Mouse (Mus musculus) liver, embryonic 12.5 days (tissue): ENCODE data around the gene Arhgef3. TPM values are rescaled to one million over a fixed set of nuclear protein-coding genes. Genes with fewer than 3 reads are reported as not detected.
"Not testable (repeated sequence)": the region's sequence is repeated elsewhere in the genome, so short reads cannot be mapped to it uniquely, and the experiment has no call there.

Experiments used
- ATAC-seq: fragments of 200-750 bp; cut with Nextera tagmentation; 2 replicates; pipeline ENCODE4 v1.8.0; 2017; ENCODE audit warnings: moderate number of reproducible peaks, mild to moderate bottlenecking, moderate library complexity
- H3K27ac ChIP-seq: fragments of 300-500 bp; sonication (generic); 2 replicates; pipeline ENCODE4 v1.5.1; 2016; ENCODE audit warnings: mild to moderate bottlenecking
- H3K27me3 ChIP-seq: fragments of 300-500 bp; sonication (generic); replicated peaks from 2 replicates; pipeline ENCODE4 v1.6.1; 2016; ENCODE audit warnings: mild to moderate bottlenecking, moderate library complexity
- H3K36me3 ChIP-seq: fragments of 300-500 bp; sonication (generic); 2 replicates; pipeline ENCODE4 v1.6.1; 2016; ENCODE audit warnings: mild to moderate bottlenecking, moderate library complexity
- H3K4me1 ChIP-seq: fragments of 300-500 bp; sonication (generic); 2 replicates; pipeline ENCODE4 v1.6.1; 2016
- H3K4me2 ChIP-seq: fragments of 300-500 bp; sonication (generic); 2 replicates; pipeline ENCODE4 v1.6.1; 2016; ENCODE audit warnings: mild to moderate bottlenecking, moderate library complexity
- H3K4me3 ChIP-seq: fragments of 300-500 bp; sonication (generic); 2 replicates; pipeline ENCODE4 v1.5.1; 2016; ENCODE audit warnings: mild to moderate bottlenecking, moderate library complexity
- H3K9ac ChIP-seq: fragments of 300-500 bp; sonication (generic); 2 replicates; pipeline ENCODE4 v1.6.1; 2016; ENCODE audit warnings: mild to moderate bottlenecking, moderate library complexity
- H3K9me3 ChIP-seq: fragments of 300-500 bp; sonication (generic); replicated peaks from 2 replicates; pipeline ENCODE4 v1.6.1; 2016; ENCODE audit warnings: mild to moderate bottlenecking, moderate library complexity
- WGBS: fragments of 180-500 bp; shearing (Covaris S2); methylation state at CpG from one replicate; pipeline ENCODE4 v1.1.7; 2016; ENCODE audit not compliant: insufficient replicate concordance; 5-methylcytosine and 5-hydroxymethylcytosine counted together
- polyA plus RNA-seq: library from polyadenylated mRNA; unstranded; fragments of >200 nt; fragmentation: Nextera tagmentation; extraction: Ambion mirVana; gene quantifications from 2 replicates; pipeline ENCODE4 v1.2.1, GENCODE M21; 2016

Arhgef3 gene
- polyA plus RNA-seq, 1 experiment from 2014 or later, result 5.6 TPM

GRCm38 (mm10) chr14:27200743-27201576, 86.3 kb downstream of the Arhgef3 start:
- WGBS, result 65% methylated on average over 12 of the region's 12 CpGs
- Histone ChIP-seq H3K36me3 (no peaks in the 10 kb centered on the region), H3K4me2 (no peak overlapping the region), H3K9ac (no peak overlapping the region), H3K27ac (no peak overlapping the region), H3K4me3 (no peak overlapping the region), H3K4me1 (no peaks in the 10 kb centered on the region), H3K9me3 (no peaks in the 10 kb centered on the region), H3K27me3 (no peaks in the 10 kb centered on the region)
- no peak for ATAC-seq

DNA sequence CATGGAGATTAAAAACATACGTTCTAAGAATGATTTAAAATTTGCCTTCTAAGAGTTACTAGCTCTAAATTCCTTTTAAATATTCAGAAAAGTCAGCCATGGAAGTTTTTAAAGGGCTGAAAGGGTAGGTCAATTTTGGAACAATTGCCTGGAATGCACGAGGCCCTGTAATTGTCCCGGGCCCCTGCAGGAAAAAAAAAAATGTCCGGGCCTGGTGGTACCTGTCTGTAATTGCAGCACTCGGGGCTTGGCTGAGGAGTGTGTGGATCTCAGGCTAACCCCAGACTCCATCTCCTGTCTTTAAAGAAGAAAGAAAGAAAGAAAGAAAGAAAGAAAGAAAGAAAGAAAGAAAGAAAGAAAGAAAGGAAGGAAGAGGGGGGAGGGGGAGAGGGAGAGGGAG, 87.1 kb downstream of the Arhgef3 start:
- H3K27ac ChIP-seq, result no peak overlapping the region
- no peaks in the 10 kb centered on the region for H3K4me1 ChIP-seq
- WGBS, result 63% methylated on average over 5 of the region's 5 CpGs
- ATAC-seq, result no peak
- H3K36me3 ChIP-seq, result no peaks in the 10 kb centered on the region
- H3K27me3 ChIP-seq, result no peaks in the 10 kb centered on the region
- no peak overlapping the region for H3K4me3 ChIP-seq
- H3K9ac ChIP-seq, result no peak overlapping the region
- no peaks in the 10 kb centered on the region for H3K9me3 ChIP-seq
- H3K4me2 ChIP-seq, result no peak overlapping the region

- Histone ChIP-seq H3K4me2 (no peak overlapping the region), H3K4me1 (no peaks in the 10 kb centered on the region), H3K9me3 (no peaks in the 10 kb centered on the region), H3K27ac (no peak overlapping the region), H3K27me3 (no peaks in the 10 kb centered on the region), H3K9ac (no peak overlapping the region), H3K4me3 (no peak overlapping the region), H3K36me3 (no peaks in the 10 kb centered on the region)
- ATAC-seq, result no peak
- 59% methylated on average over 2 of the region's 2 CpGs for WGBS
Observed at GRCm38 (mm10) chr14:27204704-27205103, 90.0 kb downstream of the Arhgef3 start.

DNA sequence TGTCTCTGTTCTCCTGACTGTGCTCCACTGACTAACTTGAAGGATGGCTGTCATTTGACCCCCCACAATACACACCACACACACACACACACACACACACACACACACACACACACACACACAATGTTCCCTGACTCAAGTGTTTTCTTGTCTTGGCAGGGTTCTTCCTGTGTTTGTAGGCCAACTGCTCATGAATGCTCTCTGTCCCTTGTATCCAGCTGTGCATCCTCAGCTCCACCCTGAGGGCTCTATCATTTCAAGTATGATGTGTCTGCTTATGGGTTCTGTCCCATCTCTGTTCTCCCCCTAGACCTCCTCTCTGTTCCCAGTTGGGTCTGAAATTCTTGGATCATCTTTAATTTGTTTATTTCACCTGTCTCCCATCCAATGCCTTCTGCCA, 91.7 kb downstream of the Arhgef3 start:
- no peak overlapping the region for H3K4me2 ChIP-seq
- H3K27ac ChIP-seq, result no peak overlapping the region
- no peaks in the 10 kb centered on the region for H3K4me1 ChIP-seq
- no peak overlapping the region for H3K9ac ChIP-seq
- no peaks in the 10 kb centered on the region for H3K27me3 ChIP-seq
- ATAC-seq, result no peak
- H3K4me3 ChIP-seq, result no peak overlapping the region
- no peaks in the 10 kb centered on the region for H3K36me3 ChIP-seq
- no peaks in the 10 kb centered on the region for H3K9me3 ChIP-seq

- no peak overlapping the region for H3K4me2 ChIP-seq
- no peaks in the 10 kb centered on the region for H3K27me3 ChIP-seq
- 89% methylated on average over 4 of the region's 4 CpGs for WGBS
- no peak overlapping the region for H3K4me3 ChIP-seq
- no peaks in the 10 kb centered on the region for H3K9me3 ChIP-seq
- ATAC-seq, result no peak
- H3K9ac ChIP-seq, result no peak overlapping the region
- H3K4me1 ChIP-seq, result no peaks in the 10 kb centered on the region
- H3K27ac ChIP-seq, result no peak overlapping the region
- H3K36me3 ChIP-seq, result no peaks in the 10 kb centered on the region
Observed at GRCm38 (mm10) chr14:27209542-27209941, 94.8 kb downstream of the Arhgef3 start.

GRCm38 (mm10) chr14:27210801-27211200, 96.1 kb downstream of the Arhgef3 start:
- 74% methylated on average over 9 of the region's 9 CpGs for WGBS
- H3K4me3 ChIP-seq, result not testable (repeated sequence)

DNA sequence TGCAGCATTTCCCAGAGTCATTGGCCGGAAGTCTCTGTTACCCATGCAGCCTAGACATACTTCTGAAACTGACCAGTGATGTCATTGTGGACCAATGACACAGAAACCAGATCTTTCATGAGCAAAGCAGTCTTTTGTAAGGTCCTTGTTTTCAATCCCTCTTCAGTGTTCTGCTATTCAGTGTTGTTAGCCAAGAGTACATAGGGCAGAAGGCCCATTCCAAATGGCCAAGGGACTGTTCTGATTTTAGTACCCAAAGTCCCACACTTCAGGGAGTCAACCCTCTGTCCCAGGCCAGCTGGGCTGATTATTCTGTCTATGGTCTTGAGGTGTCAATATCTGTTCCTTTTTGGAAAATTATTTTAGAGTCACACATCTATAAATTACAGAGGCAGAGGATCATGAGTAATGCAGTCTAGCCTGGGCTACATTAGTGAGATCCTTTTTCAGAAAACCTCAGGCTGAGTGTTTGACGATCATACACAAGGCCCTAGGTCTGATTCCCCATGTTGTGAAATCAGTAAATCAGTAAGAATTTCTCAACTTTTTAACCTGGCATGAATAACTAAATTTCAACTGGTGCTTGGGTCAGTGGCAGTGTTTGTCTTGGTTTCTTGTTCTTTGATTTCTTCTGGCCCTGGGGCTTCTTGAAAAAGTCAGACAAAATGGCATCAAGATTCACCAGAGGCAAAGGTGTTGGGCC, 97.2 kb downstream of the Arhgef3 start:
- ATAC-seq, result no peak
- Histone ChIP-seq H3K36me3 (no peaks in the 10 kb centered on the region), H3K9me3 (no peaks in the 10 kb centered on the region), H3K9ac (no peak overlapping the region), H3K27ac (no peak overlapping the region), H3K27me3 (no peaks in the 10 kb centered on the region), H3K4me2 (no peak overlapping the region), H3K4me1 (no peaks in the 10 kb centered on the region), H3K4me3 (no peak overlapping the region)
- 75% methylated on average over 2 of the region's 2 CpGs for WGBS

More at GRCm38 (mm10) chr14:27210801-27211200, 96.1 kb downstream of the Arhgef3 start:
- H3K27me3 ChIP-seq, H3K27ac ChIP-seq, H3K4me1 ChIP-seq, H3K36me3 ChIP-seq, H3K4me2 ChIP-seq, H3K9ac ChIP-seq, ATAC-seq, H3K9me3 ChIP-seq: not testable (repeated sequence)

DNA sequence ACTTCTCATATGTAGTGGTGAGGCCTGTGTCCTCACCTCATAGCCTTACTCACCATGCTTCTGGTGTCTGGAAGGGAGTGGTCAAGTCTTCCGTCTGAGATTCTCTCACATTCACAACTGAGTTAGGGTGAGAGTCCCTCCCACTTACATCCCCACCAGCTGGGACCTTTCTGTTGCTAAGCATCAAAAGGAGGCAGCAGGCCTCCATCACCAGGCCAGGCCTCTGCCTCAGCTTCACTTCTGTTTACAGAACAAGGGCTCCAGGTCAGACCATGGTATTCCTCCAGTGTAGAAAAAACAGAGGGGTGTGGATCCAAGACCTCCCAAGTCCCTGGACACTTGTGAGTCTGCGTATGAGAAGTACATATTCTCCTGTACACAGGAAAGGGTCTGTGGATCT, 99.5 kb downstream of the Arhgef3 start:
- H3K9ac ChIP-seq, result no peak overlapping the region
- no peaks in the 10 kb centered on the region for H3K36me3 ChIP-seq
- H3K4me3 ChIP-seq, result no peak overlapping the region
- no peak overlapping the region for H3K27ac ChIP-seq
- no peaks in the 10 kb centered on the region for H3K4me1 ChIP-seq
- WGBS, result 64% methylated on average over 2 of the region's 2 CpGs
- ATAC-seq, result no peak
- no peaks in the 10 kb centered on the region for H3K9me3 ChIP-seq
- no peak overlapping the region for H3K4me2 ChIP-seq
- H3K27me3 ChIP-seq, result no peaks in the 10 kb centered on the region

DNA sequence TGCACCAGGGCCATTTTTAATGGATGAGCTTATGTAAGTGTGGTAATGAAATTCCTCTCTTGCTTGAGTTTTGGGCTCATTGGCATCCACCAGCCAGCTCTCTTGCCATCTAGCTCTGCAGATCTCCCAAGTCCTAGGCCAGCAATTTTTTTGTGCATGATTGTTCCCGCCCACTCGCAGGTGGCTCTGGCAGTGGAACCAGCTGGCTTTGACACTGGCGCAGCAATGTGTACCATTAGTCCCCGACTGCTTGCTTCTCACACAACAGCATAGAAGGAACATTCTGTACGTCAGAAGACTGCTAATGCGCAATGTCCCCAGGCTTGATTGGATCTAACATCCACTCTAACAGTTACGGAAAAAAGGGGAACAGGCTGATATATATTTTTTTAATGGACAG, 105.0 kb downstream of the Arhgef3 start:
- Histone ChIP-seq H3K4me3 (no peak overlapping the region), H3K9ac (no peak overlapping the region), H3K4me2 (no peak overlapping the region), H3K9me3 (no peaks in the 10 kb centered on the region), H3K27me3 (no peaks in the 10 kb centered on the region), H3K27ac (no peak overlapping the region), H3K4me1 (no peaks in the 10 kb centered on the region), H3K36me3 (no peaks in the 10 kb centered on the region)
- ATAC-seq, result no peak
- WGBS, result 84% methylated on average over 7 of the region's 7 CpGs

- Histone ChIP-seq H3K9ac (no peak overlapping the region), H3K4me3 (no peak overlapping the region), H3K27ac (no peak overlapping the region), H3K36me3 (no peaks in the 10 kb centered on the region), H3K9me3 (no peaks in the 10 kb centered on the region), H3K27me3 (no peaks in the 10 kb centered on the region), H3K4me1 (no peaks in the 10 kb centered on the region), H3K4me2 (no peak overlapping the region)
- no peak for ATAC-seq
- 74% methylated on average over 12 of the region's 12 CpGs for WGBS
Observed at GRCm38 (mm10) chr14:27220297-27220696, 105.6 kb downstream of the Arhgef3 start.

DNA sequence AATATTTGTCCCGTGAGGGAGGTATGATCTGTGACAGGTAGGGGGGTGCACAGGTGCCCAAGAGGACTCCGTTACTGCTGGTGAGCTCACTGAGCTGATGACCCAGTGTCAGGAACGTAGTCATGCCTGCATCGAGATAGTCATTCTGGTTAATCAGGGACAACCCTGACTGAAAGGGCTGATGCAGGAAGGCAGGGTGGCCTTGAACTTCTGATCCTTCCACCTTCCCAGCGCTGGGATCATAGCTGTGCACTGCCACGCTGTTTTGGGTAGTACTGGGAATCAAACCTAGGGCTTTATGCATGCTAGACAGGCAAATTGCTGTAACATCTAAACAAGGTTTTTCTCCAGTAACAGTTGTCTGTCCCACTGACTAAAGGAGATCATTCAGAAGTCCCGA, 109.9 kb downstream of the Arhgef3 start:
- Histone ChIP-seq H3K27ac (no peak overlapping the region), H3K36me3 (no peaks in the 10 kb centered on the region), H3K27me3 (no peaks in the 10 kb centered on the region), H3K4me1 (peaks cover 7% of the 10 kb centered on the region; the same call in 1 of the 2 replicates), H3K4me3 (no peak overlapping the region), H3K9ac (no peak overlapping the region), H3K4me2 (no peak overlapping the region), H3K9me3 (no peaks in the 10 kb centered on the region)
- ATAC-seq, result no peak
- WGBS, result 73% methylated on average over 7 of the region's 7 CpGs

GRCm38 (mm10) chr14:27226288-27226687, 111.6 kb downstream of the Arhgef3 start:
- no peak overlapping the region for H3K9ac ChIP-seq
- no peaks in the 10 kb centered on the region for H3K27me3 ChIP-seq
- H3K4me2 ChIP-seq, result no peak overlapping the region
- H3K27ac ChIP-seq, result no peak overlapping the region
- H3K4me3 ChIP-seq, result no peak overlapping the region
- 67% methylated on average over 3 of the region's 3 CpGs for WGBS
- no peaks in the 10 kb centered on the region for H3K9me3 ChIP-seq
- no peaks in the 10 kb centered on the region for H3K36me3 ChIP-seq
- H3K4me1 ChIP-seq, result peaks cover 19% of the 10 kb centered on the region
- no peak for ATAC-seq
